Mouse (Mus musculus) spleen, embryonic (tissue): ENCODE data around the gene Prss46.

Source experiments
- CTCF ChIA-PET: fragments of 350-600 bp; sonication (Branson Sonifier 250); formaldehyde crosslinking; loops from one replicate; lab custom pipeline; 2022; lab: Charles Lee

Prss46 gene

DNA sequence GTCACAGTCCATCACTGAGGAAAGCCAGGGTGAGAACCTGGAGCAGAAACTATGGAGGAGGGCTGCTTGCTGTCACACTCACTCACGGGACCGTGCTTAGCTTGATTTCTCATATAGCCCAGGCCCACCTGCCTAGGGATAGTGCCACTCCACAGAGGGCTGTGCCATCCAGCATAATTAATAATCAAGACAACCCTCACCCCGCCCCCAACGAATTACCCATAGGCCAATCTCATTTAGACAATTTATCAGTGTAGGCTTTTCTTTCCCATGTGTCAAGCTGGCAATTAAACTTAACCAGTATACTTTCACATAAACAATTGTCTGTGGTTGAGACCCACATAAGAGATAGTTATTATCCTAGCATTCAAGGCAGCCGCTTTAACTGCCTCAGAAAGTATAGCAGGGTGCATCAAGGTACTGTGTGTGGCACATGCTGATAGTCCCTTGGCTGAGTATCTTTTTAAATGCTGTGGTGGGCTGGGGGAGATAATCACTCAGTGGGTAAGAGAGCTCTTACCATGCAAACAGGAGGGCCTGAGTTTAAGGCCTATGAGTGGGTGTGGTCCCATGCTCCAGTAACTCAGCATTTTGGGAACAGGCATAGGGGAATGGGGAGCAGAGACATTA, 14.8 kb downstream of the Prss46 start:
- CTCF ChIA-PET: no interaction called here

- CTCF ChIA-PET: no interaction called here
Measured at GRCm38 (mm10) chr9:110871030-110871429, 26.7 kb downstream of the Prss46 start.

DNA sequence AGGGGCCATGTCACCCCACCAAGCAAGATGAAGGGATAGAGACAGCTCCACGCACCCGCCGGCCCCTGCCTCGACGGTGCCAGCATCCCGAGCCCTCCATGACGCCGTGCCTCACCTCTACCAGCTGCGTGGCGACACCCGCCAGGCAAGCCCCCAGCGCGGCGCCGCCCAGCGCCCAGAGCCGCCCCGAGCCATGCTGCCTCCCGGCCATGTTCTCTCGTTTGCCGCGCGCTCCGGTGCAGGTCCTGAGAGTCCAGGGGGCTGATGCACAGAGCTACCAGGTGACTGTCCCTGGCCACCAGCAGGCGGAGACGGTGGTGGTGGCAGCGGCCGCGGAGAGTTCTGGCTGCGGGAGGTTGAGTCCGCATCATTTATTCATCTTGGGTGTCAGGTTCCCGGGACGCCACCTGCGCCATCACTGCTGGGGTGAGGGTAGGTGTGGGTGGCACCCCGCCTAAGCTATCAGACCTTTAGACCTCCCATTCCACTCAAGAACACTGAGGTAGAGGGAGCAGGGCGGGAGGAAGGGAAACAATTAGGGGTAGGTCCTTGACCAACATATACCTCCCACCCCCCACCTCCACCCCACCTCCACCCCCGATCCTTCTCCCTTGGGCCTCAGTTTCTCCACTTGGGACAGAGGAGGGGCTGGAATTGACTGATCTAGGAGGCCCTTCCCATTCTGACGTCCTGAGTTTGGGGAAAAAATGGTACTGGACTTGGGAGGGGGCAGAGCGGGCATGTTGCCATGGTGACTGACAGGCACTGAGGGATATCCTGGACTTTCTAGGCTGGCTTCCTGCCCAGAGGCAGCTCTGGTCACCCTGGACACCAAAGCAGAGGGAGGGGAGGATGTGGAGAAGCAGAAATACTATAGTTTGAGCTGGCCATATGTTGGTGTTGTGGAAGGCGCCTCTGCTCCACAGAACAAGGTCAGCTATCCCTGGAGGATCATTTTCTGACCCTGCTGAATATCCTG, 29.7 kb downstream of the Prss46 start:
- CTCF ChIA-PET: no interaction called here

- CTCF ChIA-PET: no interaction called here
Measured at GRCm38 (mm10) chr9:110874660-110875191, 30.4 kb downstream of the Prss46 start.

DNA sequence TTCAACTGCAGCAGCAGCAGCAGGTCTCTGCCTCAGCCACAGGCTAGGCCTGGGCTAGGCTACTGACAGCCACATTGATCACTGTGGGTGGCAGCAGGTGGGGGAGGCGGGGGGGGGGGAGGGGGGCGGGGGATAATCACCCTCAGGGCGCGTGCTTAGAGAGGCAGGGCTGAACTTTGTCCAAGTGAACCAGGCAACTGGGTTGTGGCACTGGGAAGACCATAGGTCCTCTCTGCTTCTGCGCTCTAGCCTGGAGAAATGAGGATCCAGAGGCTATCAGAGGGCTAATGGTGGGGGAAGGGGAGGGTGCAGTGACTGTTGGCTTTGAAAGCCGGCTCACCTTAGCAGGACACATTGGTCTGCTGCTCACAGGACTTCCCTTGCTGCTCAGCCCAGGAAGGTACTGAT, 31.0 kb downstream of the Prss46 start:
- CTCF ChIA-PET: interaction anchor here (0.7 kb wide), 1 partner anchor 13 kb away, joined by 19 read pairs; no protein-coding TSS in a partner anchor

GRCm38 (mm10) chr9:110877353-110877752, 33.0 kb downstream of the Prss46 start:
- CTCF ChIA-PET: no interaction called here

- CTCF ChIA-PET: no interaction called here
Measured at GRCm38 (mm10) chr9:110877888-110878287, 33.6 kb downstream of the Prss46 start.

DNA sequence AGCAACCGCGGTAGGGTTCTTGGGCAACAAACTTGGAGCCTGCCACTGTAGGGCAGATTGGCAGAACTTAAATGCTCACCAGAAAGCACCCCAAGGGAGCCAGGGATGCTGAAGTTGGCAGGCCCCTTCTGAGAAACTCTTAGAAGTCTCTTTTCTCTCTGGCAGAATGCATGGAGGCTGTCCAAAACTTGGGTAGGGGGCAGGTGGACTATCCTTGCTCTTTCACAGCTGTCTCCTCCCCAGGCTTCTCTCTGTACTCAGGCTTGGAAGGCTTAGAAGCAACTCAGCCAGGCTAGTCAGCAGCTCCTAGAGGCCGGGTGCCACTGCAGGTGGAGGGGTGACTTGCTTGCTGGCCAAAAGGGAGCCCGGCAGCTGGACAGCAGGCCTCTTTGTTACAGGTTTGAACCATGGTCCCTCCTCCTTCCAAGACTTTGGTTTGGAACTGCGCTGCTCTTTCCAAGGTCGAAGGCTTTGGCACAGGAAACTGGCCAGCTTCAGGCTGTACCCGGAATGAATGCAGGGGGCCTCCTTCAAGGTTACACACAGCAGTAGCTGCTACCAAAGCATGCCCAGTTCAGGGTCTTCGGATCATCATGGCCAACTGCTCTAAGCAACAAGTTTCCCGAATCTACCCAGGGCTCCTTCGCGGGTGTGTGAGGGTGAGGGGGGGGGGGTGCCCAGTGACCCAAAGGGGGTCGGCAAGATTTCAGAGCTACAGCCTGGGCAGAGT, 35.0 kb downstream of the Prss46 start, which contains the start of gene Als2cl:
Als2cl (plus strand) TSS at position 680 of the 730 bp plus-strand sequence.
- CTCF ChIA-PET: no interaction called here

DNA sequence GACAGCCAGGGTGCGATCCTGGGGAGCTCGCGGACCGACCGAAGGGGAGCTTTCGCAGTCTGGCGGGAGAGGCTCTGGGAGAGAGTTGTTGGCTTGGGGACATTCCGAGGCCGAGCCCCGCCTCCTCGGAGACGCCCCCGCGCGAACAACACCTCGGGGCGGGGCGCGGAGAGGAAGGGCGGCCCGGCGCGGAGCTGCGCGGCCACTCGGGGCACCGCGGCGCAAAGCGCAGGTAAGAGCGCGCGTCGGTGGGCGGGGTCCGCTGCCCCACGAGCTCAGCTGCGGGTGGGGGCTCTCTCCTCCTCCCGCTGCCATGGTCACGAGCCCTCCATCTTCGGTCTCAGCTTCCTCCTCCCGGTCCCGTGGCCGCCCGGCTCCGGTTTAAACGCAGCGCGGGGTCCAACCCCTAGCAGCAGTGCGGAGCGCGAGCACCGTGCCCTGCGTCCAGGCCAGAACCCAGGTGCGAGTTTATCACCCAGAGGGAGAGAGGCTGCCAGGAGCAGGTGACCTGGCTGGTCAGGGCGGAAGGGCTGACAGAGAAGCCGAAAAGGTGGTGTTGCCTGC, 35.8 kb downstream of the Prss46 start, which contains the start of gene Tmie:
Tmie (minus strand) TSS at position 116 of the 564 bp plus-strand sequence.
- CTCF ChIA-PET: no interaction called here

GRCm38 (mm10) chr9:110880772-110881171, 36.5 kb downstream of the Prss46 start:
- CTCF ChIA-PET: no interaction called here

GRCm38 (mm10) chr9:110881953-110882352, 37.6 kb downstream of the Prss46 start:
- CTCF ChIA-PET: no interaction called here

GRCm38 (mm10) chr9:110887388-110888303, 43.3 kb downstream of the Prss46 start:
- CTCF ChIA-PET: interaction anchor here (0.6 kb wide), 1 partner anchor 12 kb away, joined by 19 read pairs; no protein-coding TSS in a partner anchor

DNA sequence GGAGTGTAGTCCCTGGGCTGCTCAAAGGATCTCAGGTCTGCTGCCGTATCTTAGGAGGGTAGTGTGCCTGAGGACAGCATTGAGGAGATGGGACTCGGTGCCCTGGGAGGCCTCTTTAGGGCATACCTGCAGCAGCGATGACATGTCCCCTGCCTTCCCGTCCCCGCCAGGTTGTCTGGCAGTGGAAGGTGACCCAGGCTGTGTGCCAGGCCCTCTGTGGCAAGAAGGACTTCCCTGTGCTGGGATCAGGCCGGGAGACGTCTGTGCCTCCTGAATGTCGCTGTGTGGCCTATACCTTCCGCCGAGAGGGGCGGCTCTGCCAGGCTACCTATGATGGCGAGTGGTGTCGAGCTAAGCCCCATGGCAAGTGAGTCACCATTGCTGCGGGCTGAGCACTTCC, 44.6 kb downstream of the Prss46 start:
- CTCF ChIA-PET: no interaction called here

DNA sequence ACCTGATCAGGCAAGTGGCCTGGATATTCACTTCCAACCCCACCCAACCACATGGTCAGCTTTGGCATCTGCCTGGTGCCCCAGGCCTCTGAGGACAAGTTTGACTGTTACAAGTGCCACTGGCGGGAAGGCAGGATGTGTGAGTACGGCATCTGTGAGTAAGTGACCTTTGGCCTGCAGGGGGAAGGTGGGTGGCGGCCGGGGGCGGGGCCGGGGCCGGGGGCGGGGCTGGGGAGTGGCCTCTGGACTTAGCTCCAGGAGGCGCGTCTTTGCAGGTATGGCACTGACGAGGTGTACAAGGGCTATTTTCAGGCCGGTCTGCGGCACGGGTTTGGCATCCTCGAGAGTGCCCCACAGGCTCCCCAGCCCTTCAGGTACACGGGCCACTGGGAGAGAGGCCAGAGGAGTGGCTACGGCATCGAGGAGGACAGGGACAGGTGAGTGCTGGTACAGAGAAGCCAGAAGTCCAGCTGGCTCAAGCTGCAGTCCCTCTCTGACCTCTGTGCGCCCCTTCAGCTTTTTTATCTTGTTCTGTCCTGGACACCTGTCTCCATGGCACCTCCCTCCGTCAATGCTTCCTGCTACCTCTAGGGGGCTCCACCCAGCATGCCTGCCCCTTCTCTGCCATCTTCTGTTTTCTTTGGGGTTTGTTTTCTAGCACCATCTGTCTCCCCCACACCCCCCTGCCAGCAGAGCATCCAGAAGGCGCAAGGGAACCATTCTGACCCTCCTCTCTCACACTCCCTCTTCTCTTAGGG, 45.9 kb downstream of the Prss46 start:
- CTCF ChIA-PET: no interaction called here

- CTCF ChIA-PET: no interaction called here
Measured at GRCm38 (mm10) chr9:110891077-110891828, 46.9 kb downstream of the Prss46 start.

GRCm38 (mm10) chr9:110892552-110892951, 48.2 kb downstream of the Prss46 start:
- CTCF ChIA-PET: no interaction called here

DNA sequence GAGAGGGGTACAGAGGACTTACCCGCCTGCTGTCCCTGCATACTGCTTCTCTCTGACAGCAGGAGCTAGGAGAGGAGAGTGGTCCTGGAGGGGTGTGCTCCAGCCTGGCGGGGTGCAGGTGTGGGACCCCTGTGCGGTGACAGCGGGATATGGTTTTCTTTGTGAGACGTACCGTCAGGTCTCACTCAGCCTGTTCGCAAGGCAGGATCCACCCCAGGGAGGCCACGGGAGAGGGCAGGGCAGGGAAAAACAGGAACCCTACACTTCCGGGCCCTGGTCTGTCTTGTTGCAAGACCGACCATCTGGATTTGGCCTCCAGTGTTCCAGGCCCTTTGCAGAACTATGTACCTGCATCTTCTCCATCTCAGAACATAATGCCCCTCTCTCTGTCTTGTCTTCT, 49.1 kb downstream of the Prss46 start:
- CTCF ChIA-PET: no interaction called here

DNA sequence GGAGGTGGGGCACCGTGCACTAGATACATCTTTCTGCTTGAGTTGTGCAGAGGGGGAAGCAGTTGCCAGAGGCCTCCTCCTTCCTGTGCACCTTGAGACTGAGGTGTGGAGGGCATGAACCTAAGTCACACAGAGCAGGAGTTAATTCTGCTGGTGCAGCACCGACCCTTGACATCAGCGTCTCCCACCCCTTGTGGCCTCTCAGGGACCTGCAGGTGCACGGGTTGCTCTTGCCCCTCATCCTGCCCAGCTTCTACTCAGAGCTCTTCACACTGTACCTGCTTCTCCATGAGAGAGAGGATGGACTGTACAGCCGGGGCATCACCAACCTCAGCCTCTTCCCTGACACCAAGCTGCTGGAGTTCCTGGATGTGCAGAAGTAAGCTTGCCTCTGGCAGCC, 51.2 kb downstream of the Prss46 start:
- CTCF ChIA-PET: no interaction called here

- CTCF ChIA-PET: no interaction called here
Measured at GRCm38 (mm10) chr9:110895994-110896393, 51.7 kb downstream of the Prss46 start.
